9 mouse cellular contexts compared by ENCODE assay signal in genomic region chr2:28401647-28402046, GRCm38 (mm10). TPM values are rescaled to one million over a fixed set of nuclear protein-coding genes. Genes with fewer than 3 reads are reported as not detected.
DNase-seq lines count a peak whose midpoint lies in the region; ATAC-seq and TF ChIP-seq lines count a peak whose summit lies in the region.
"Had no signal": no experiment of that assay in that cellular context is flagged by ENCODE, and none has a peak within 500 bp of the region (broad histone marks: within the 10 kb centered on the region; RNA-seq: fewer than 3 reads in every experiment).

No protein-coding gene starts in this region.

- H3K4me3 ChIP-seq in layer of hippocampus, adult 2 months: no peak overlapping the region
- H3K4me3 ChIP-seq in kidney, postnatal 0 days (replicated peaks; ENCODE audit: low read depth, low read length): no peak overlapping the region
- no peak overlapping the region for H3K4me3 ChIP-seq in forebrain, embryonic 10.5 days
- H3K4me3 ChIP-seq: erythroblast, embryonic 14.5 days had no signal

- no peaks in the 10 kb centered on the region for H3K9me3 ChIP-seq in kidney, postnatal 0 days (replicated peaks; ENCODE audit: low read length)
- no peaks in the 10 kb centered on the region for H3K9me3 ChIP-seq in forebrain, embryonic 10.5 days

- H3K36me3 ChIP-seq in kidney, postnatal 0 days (ENCODE audit: insufficient read depth, low read length): no peaks in the 10 kb centered on the region
- no peaks in the 10 kb centered on the region for H3K36me3 ChIP-seq in forebrain, embryonic 10.5 days (replicated peaks)

- WGBS in kidney, postnatal 0 days: under 1% methylated on average over 11 of the region's 11 CpGs
- 77% methylated on average over 11 of the region's 11 CpGs for WGBS in forebrain, embryonic 10.5 days

- H3K4me1 ChIP-seq in kidney, postnatal 0 days (replicated peaks; ENCODE audit: insufficient read depth, low read length): peaks cover 12% of the 10 kb centered on the region
- H3K4me1 ChIP-seq in forebrain, embryonic 10.5 days: peaks cover 7% of the 10 kb centered on the region

- H3K4me2 ChIP-seq in kidney, postnatal 0 days (ENCODE audit: low read length): peak overlapping the region; percentile 13; the same call in 1 of the 2 replicates

- no peak for DNase-seq in layer of hippocampus, adult 2 months (ENCODE audit: low spot score in 2 of 2)
- DNase-seq in layer of hippocampus, postnatal 14 days (ENCODE audit: low spot score in 2 of 2): no peak
- DNase-seq in kidney, postnatal 0 days (ENCODE audit: low spot score): peak; percentile 92
- DNase-seq in mesoderm, embryonic 11.5 days (ENCODE audit: low read depth, low spot score): peak; percentile 26
- DNase-seq in embryo, embryonic 10 days (ENCODE audit: low spot score): no peak
- no peak for DNase-seq in gastrocnemius, postnatal 10 days
- no peak for DNase-seq in forebrain, embryonic 10.5 days (ENCODE audit: extremely low spot score, low spot score)

- TF ChIP-seq CTCF in layer of hippocampus, adult 2 months (conservative IDR thresholded peaks at IDR 0.05): no peak
- no peak for TF ChIP-seq CTCF in kidney, postnatal 0 days (IDR thresholded peaks at IDR 0.05; ENCODE audit: low read depth)

- ATAC-seq in granulocyte monocyte progenitor cell, adult 5-6 weeks (replicated peaks; ENCODE audit: poor library complexity, severe bottlenecking): peak; percentile 87
- peak; percentile 75; the same call in 1 of the 2 replicates for ATAC-seq in kidney, postnatal 0 days (replicated peaks; ENCODE audit: low FRiP score, low read depth)

- H3K27ac ChIP-seq in layer of hippocampus, adult 2 months: peak overlapping the region; percentile 14; the same call in 1 of the 2 replicates
- H3K27ac ChIP-seq in kidney, postnatal 0 days: no peak overlapping the region
- no peak overlapping the region for H3K27ac ChIP-seq in forebrain, embryonic 10.5 days

- no peak overlapping the region for H3K9ac ChIP-seq in kidney, postnatal 0 days (ENCODE audit: low read depth, low read length)

- no peaks in the 10 kb centered on the region for H3K27me3 ChIP-seq in kidney, postnatal 0 days (ENCODE audit: insufficient read depth, low read length)
- no peaks in the 10 kb centered on the region for H3K27me3 ChIP-seq in forebrain, embryonic 10.5 days (ENCODE audit: poor library complexity, severe bottlenecking)

RNA-seq across cellular contexts. Expression of gene Ppp1r26, which starts 45.0 kb away (rescaled TPM):
- total RNA-seq in layer of hippocampus, adult 2 months (2021): 10 to 100 TPM; 14.5 to 17.3 TPM
- total RNA-seq in layer of hippocampus, postnatal 14 days (2021): 10 to 100 TPM; 14.1 to 15.4 TPM
- 0.80 and 2.1 TPM in 2 replicates for total RNA-seq in granulocyte monocyte progenitor cell, adult 5-6 weeks (2014; fragmentation: Nextera tagmentation)
- total RNA-seq in granulocyte monocyte progenitor cell, adult 5-6 weeks (2017): 1.2 and 1.9 TPM in 2 replicates
- polyA plus RNA-seq in kidney, postnatal 0 days (2015; fragmentation: Nextera tagmentation; extraction: Ambion mirVana): 2.4 and 2.8 TPM in 2 replicates
- total RNA-seq in gastrocnemius, postnatal 10 days (2021): 1 to 10 TPM; 3.0 to 4.7 TPM
- 5.8 and 6.1 TPM in 2 replicates for polyA plus RNA-seq in forebrain, embryonic 10.5 days (2016; fragmentation: Nextera tagmentation; extraction: Ambion mirVana)
- polyA plus RNA-seq: erythroblast, embryonic 14.5 days had no signal

Comparison
In these comparisons a context has a peak if more than half of its experiments do, and no peak if none do; other contexts are left out.
1. DNase-seq: peak in kidney, postnatal 0 days (single experiment) and mesoderm, embryonic 11.5 days (single experiment); none in layer of hippocampus, adult 2 months (0 of 2), layer of hippocampus, postnatal 14 days (0 of 2), embryo, embryonic 10 days (single experiment), gastrocnemius, postnatal 10 days (single experiment) and forebrain, embryonic 10.5 days (single experiment).